Mouse (Mus musculus) embryonic facial prominence, embryonic 13.5 days (tissue): ENCODE measurements at regions not wholly inside any gene's neighbourhood (a gene's known extent, or its start where the extent isn't known, plus 50 kb on each side); places are given as distances from the start of the nearest gene placed in this dataset.
A peak's percentile ranks its signal among the peaks of the same experiment; 100 is the strongest.

Experiments
- ATAC-seq: fragments of 200-750 bp; cut with Nextera tagmentation; 2 replicates; pipeline ENCODE4 v1.8.0; 2017; ENCODE audit warnings: low read depth; ENCODE audit not compliant: insufficient number of reproducible peaks, insufficient read depth, low FRiP score, low TSS enrichment
- H3K27ac ChIP-seq: fragments of 300-500 bp; sonication (generic); 2 replicates; pipeline ENCODE4 v1.5.1; 2015; ENCODE audit warnings: moderate library complexity, mild to moderate bottlenecking, inconsistent platforms
- H3K27me3 ChIP-seq: fragments of 300-500 bp; sonication (generic); 2 replicates; pipeline ENCODE4 v1.6.1; 2015; ENCODE audit warnings: mild to moderate bottlenecking, inconsistent platforms
- H3K36me3 ChIP-seq: fragments of 300-500 bp; sonication (generic); 2 replicates; pipeline ENCODE4 v1.6.1; 2015; ENCODE audit warnings: mild to moderate bottlenecking, inconsistent platforms
- H3K4me1 ChIP-seq: fragments of 300-500 bp; sonication (generic); 2 replicates; pipeline ENCODE4 v1.6.1; 2015; ENCODE audit warnings: inconsistent platforms
- H3K4me2 ChIP-seq: fragments of 300-500 bp; sonication (generic); 2 replicates; pipeline ENCODE4 v1.6.1; 2015; ENCODE audit warnings: moderate library complexity, mild to moderate bottlenecking, inconsistent platforms
- H3K4me3 ChIP-seq: fragments of 300-500 bp; sonication (generic); 2 replicates; pipeline ENCODE4 v1.5.1; 2015; ENCODE audit warnings: mild to moderate bottlenecking, inconsistent platforms
- H3K9ac ChIP-seq: fragments of 300-500 bp; sonication (generic); 2 replicates; pipeline ENCODE4 v1.6.1; 2015; ENCODE audit warnings: mild to moderate bottlenecking, inconsistent platforms
- H3K9me3 ChIP-seq: fragments of 300-500 bp; sonication (generic); 2 replicates; pipeline ENCODE4 v1.6.1; 2016; ENCODE audit warnings: inconsistent platforms
- WGBS: fragments of 180-500 bp; shearing (Covaris S2); methylation state at CpG from one replicate; pipeline ENCODE4 v1.1.7; 2015; ENCODE audit warnings: mixed read lengths; 5-methylcytosine and 5-hydroxymethylcytosine counted together

- no peaks in the 10 kb centered on the region for H3K36me3 ChIP-seq
- no peak for ATAC-seq
- H3K4me2 ChIP-seq = no peak overlapping the region
- no peaks in the 10 kb centered on the region for H3K9me3 ChIP-seq
- 73% methylated on average over 10 of the region's 10 CpGs for WGBS
- no peak overlapping the region for H3K27ac ChIP-seq
- H3K9ac ChIP-seq = no peak overlapping the region
- no peak overlapping the region for H3K4me3 ChIP-seq
- H3K4me1 ChIP-seq = 0 out of 2 replicates have a peak, but pooled peaks cover 5% of the 10 kb centered on the region
- H3K27me3 ChIP-seq = no peaks in the 10 kb centered on the region
Observed at GRCm38 (mm10) chr6:133983804-133984514, 51.5 kb upstream of the Etv6 start.

GRCm38 (mm10) chr6:133984666-133985355 lies 50.7 kb upstream of the Etv6 start:
- WGBS = 23% methylated on average over 16 of the region's 16 CpGs
- Histone ChIP-seq H3K27me3 (no peaks in the 10 kb centered on the region), H3K4me2 (peak overlapping the region; percentile 30), H3K27ac (no peak overlapping the region), H3K9ac (no peak overlapping the region), H3K4me3 (no peak overlapping the region), H3K4me1 (0 out of 2 replicates have a peak, but pooled peaks cover 5% of the 10 kb centered on the region), H3K36me3 (no peaks in the 10 kb centered on the region), H3K9me3 (no peaks in the 10 kb centered on the region)
- ATAC-seq = no peak
